Mouse (Mus musculus) lung, postnatal 0 days (tissue): ENCODE results near the gene Ccdc36.

Experiments
- CTCF ChIP-seq: IDR thresholded peaks from 2 replicates; pipeline ENCODE4 v1.5.1; 2016; ENCODE audit warnings: antibody characterized with exemption, mild to moderate bottlenecking
- EP300 ChIP-seq: IDR thresholded peaks from 2 replicates; pipeline ENCODE4 v1.6.1; 2016; ENCODE audit warnings: antibody characterized with exemption, mild to moderate bottlenecking, control low read depth

GRCm38 (mm10) chr9:108381382-108381781 lies 46.9 kb downstream of the Ccdc36 start:
- no peak for TF ChIP-seq CTCF
- TF ChIP-seq EP300 = peak; percentile 81
